Mouse (Mus musculus): ENCODE results near the gene Zfp609. TPM values are rescaled to one million over a fixed set of nuclear protein-coding genes. Genes with fewer than 3 reads are reported as not detected.

The Zfp609 gene
- polyA plus RNA-seq, 1 experiment from 2014 or later, result 5.0 TPM

- Histone ChIP-seq H3K4me3 (ENCODE audit: low read length) (no peak overlapping the region), H3K9me3 (ENCODE audit: control insufficient read depth, low read length) (no peaks in the 10 kb centered on the region), H3K4me2 (ENCODE audit: low read length) (no peak overlapping the region), H3K4me1 (ENCODE audit: control insufficient read depth, insufficient read depth, low read depth, low read length) (no peaks in the 10 kb centered on the region), H3K9ac (ENCODE audit: low read depth, low read length) (no peak overlapping the region), H3K27ac (ENCODE audit: low read depth, low read length) (no peak overlapping the region), H3K27me3 (replicated peaks; ENCODE audit: control insufficient read depth, insufficient read depth, low read length) (no peaks in the 10 kb centered on the region), H3K36me3 (ENCODE audit: control insufficient read depth, insufficient read depth, low read length) (no peaks in the 10 kb centered on the region)
- no peak for ATAC-seq
- 69% methylated on average over 1 of the region's 1 CpGs for WGBS
Measured at GRCm38 (mm10) chr9:65649997-65650396, 177.4 kb downstream of the Zfp609 start.

GRCm38 (mm10) chr9:65648730-65649129 is 178.6 kb downstream of the Zfp609 start:
- Histone ChIP-seq H3K4me1 (ENCODE audit: control insufficient read depth, insufficient read depth, low read depth, low read length) (no peaks in the 10 kb centered on the region), H3K4me2 (ENCODE audit: low read length) (no peak overlapping the region), H3K9me3 (ENCODE audit: control insufficient read depth, low read length) (no peaks in the 10 kb centered on the region), H3K9ac (ENCODE audit: low read depth, low read length) (no peak overlapping the region), H3K27ac (ENCODE audit: low read depth, low read length) (no peak overlapping the region), H3K4me3 (ENCODE audit: low read length) (no peak overlapping the region), H3K27me3 (replicated peaks; ENCODE audit: control insufficient read depth, insufficient read depth, low read length) (no peaks in the 10 kb centered on the region), H3K36me3 (ENCODE audit: control insufficient read depth, insufficient read depth, low read length) (no peaks in the 10 kb centered on the region)
- no peak for ATAC-seq
- WGBS, result 94% methylated on average over 13 of the region's 13 CpGs

GRCm38 (mm10) chr9:65646782-65647181 is 180.6 kb downstream of the Zfp609 start:
- H3K4me2 ChIP-seq (ENCODE audit: low read length), result no peak overlapping the region
- H3K4me3 ChIP-seq (ENCODE audit: low read length), result no peak overlapping the region
- H3K27me3 ChIP-seq (replicated peaks; ENCODE audit: control insufficient read depth, insufficient read depth, low read length), result no peaks in the 10 kb centered on the region
- no peak for ATAC-seq
- H3K36me3 ChIP-seq (ENCODE audit: control insufficient read depth, insufficient read depth, low read length), result no peaks in the 10 kb centered on the region
- H3K4me1 ChIP-seq (ENCODE audit: control insufficient read depth, insufficient read depth, low read depth, low read length), result no peaks in the 10 kb centered on the region
- 93% methylated on average over 2 of the region's 2 CpGs for WGBS
- no peak overlapping the region for H3K9ac ChIP-seq (ENCODE audit: low read depth, low read length)
- no peak overlapping the region for H3K27ac ChIP-seq (ENCODE audit: low read depth, low read length)
- no peaks in the 10 kb centered on the region for H3K9me3 ChIP-seq (ENCODE audit: control insufficient read depth, low read length)

- Histone ChIP-seq H3K4me3 (ENCODE audit: low read length) (no peak overlapping the region), H3K9ac (ENCODE audit: low read depth, low read length) (no peak overlapping the region), H3K4me2 (ENCODE audit: low read length) (no peak overlapping the region), H3K27ac (ENCODE audit: low read depth, low read length) (no peak overlapping the region), H3K4me1 (ENCODE audit: control insufficient read depth, insufficient read depth, low read depth, low read length) (no peaks in the 10 kb centered on the region), H3K27me3 (replicated peaks; ENCODE audit: control insufficient read depth, insufficient read depth, low read length) (no peaks in the 10 kb centered on the region), H3K36me3 (ENCODE audit: control insufficient read depth, insufficient read depth, low read length) (no peaks in the 10 kb centered on the region), H3K9me3 (ENCODE audit: control insufficient read depth, low read length) (no peaks in the 10 kb centered on the region)
- no peak for ATAC-seq
- WGBS, result 71% methylated on average over 3 of the region's 3 CpGs
Measured at GRCm38 (mm10) chr9:65645984-65646383, 181.4 kb downstream of the Zfp609 start.

- Histone ChIP-seq H3K4me3 (ENCODE audit: low read length) (no peak overlapping the region), H3K9me3 (ENCODE audit: control insufficient read depth, low read length) (no peaks in the 10 kb centered on the region), H3K27me3 (replicated peaks; ENCODE audit: control insufficient read depth, insufficient read depth, low read length) (no peaks in the 10 kb centered on the region), H3K9ac (ENCODE audit: low read depth, low read length) (no peak overlapping the region), H3K4me2 (ENCODE audit: low read length) (no peak overlapping the region), H3K4me1 (ENCODE audit: control insufficient read depth, insufficient read depth, low read depth, low read length) (no peaks in the 10 kb centered on the region), H3K27ac (ENCODE audit: low read depth, low read length) (no peak overlapping the region), H3K36me3 (ENCODE audit: control insufficient read depth, insufficient read depth, low read length) (no peaks in the 10 kb centered on the region)
- ATAC-seq, result no peak
- 92% methylated on average over 4 of the region's 4 CpGs for WGBS
Measured at GRCm38 (mm10) chr9:65644960-65645359, 182.4 kb downstream of the Zfp609 start.

- Histone ChIP-seq H3K36me3 (ENCODE audit: control insufficient read depth, insufficient read depth, low read length) (no peaks in the 10 kb centered on the region), H3K27ac (ENCODE audit: low read depth, low read length) (no peak overlapping the region), H3K9me3 (ENCODE audit: control insufficient read depth, low read length) (no peaks in the 10 kb centered on the region), H3K4me1 (ENCODE audit: control insufficient read depth, insufficient read depth, low read depth, low read length) (no peaks in the 10 kb centered on the region), H3K4me3 (ENCODE audit: low read length) (no peak overlapping the region), H3K4me2 (ENCODE audit: low read length) (no peak overlapping the region), H3K27me3 (replicated peaks; ENCODE audit: control insufficient read depth, insufficient read depth, low read length) (no peaks in the 10 kb centered on the region), H3K9ac (ENCODE audit: low read depth, low read length) (no peak overlapping the region)
- ATAC-seq, result no peak
Measured at GRCm38 (mm10) chr9:65642546-65642945, 184.8 kb downstream of the Zfp609 start.

Other genes with a start within 250 kb of the Zfp609 start
- 7.1 and 8.0 TPM in 2 replicates for gene Plekho2, start 247.5 kb downstream of the Zfp609 start, polyA plus RNA-seq (2015; fragmentation: Nextera tagmentation; extraction: Ambion mirVana)
- 3.2 and 4.3 TPM in 2 replicates for gene Pif1, start 240.4 kb downstream of the Zfp609 start, polyA plus RNA-seq (2015; fragmentation: Nextera tagmentation; extraction: Ambion mirVana)
- 4.6 and 4.7 TPM in 2 replicates for gene Rbpms2, start 197.9 kb downstream of the Zfp609 start, polyA plus RNA-seq (2015; fragmentation: Nextera tagmentation; extraction: Ambion mirVana)
- gene Oaz2, start 159.6 kb downstream of the Zfp609 start, polyA plus RNA-seq (2015; fragmentation: Nextera tagmentation; extraction: Ambion mirVana), result 419 and 449 TPM in 2 replicates
- gene Pclaf, start 62.7 kb upstream of the Zfp609 start, polyA plus RNA-seq (2015; fragmentation: Nextera tagmentation; extraction: Ambion mirVana), result 24.4 and 28.9 TPM in 2 replicates
- 30.3 and 32.6 TPM in 2 replicates for gene Trip4, start 81.2 kb upstream of the Zfp609 start, polyA plus RNA-seq (2015; fragmentation: Nextera tagmentation; extraction: Ambion mirVana)
- 20.7 and 22.1 TPM in 2 replicates for gene Csnk1g1, start 81.4 kb upstream of the Zfp609 start, polyA plus RNA-seq (2015; fragmentation: Nextera tagmentation; extraction: Ambion mirVana)
- 362 and 376 TPM in 2 replicates for gene Ppib, start 232.7 kb upstream of the Zfp609 start, polyA plus RNA-seq (2015; fragmentation: Nextera tagmentation; extraction: Ambion mirVana)
- 12.9 and 14.7 TPM in 2 replicates for gene Snx22, start 242.2 kb upstream of the Zfp609 start, polyA plus RNA-seq (2015; fragmentation: Nextera tagmentation; extraction: Ambion mirVana)

All from hindbrain, embryonic 16.5 days (tissue).